Mouse (Mus musculus) stomach, postnatal 0 days (tissue): Measurements from ENCODE around the gene Scamp2. TPM values are rescaled to one million over a fixed set of nuclear protein-coding genes. Genes with fewer than 3 reads are reported as not detected.

Experiments
- ATAC-seq: fragments of 200-750 bp; cut with Nextera tagmentation; 2 replicates; pipeline ENCODE4 v1.8.0; 2017; ENCODE audit not compliant: low FRiP score, low TSS enrichment
- DNase-seq: peaks from one replicate; pipeline ENCODE4 v3.0.0-alpha.2; 2016; ENCODE audit warnings: low spot score
- H3K27ac ChIP-seq: fragments of 300-500 bp; sonication (generic); replicated peaks from 2 replicates; pipeline ENCODE4 v1.5.1; 2014; ENCODE audit warnings: mild to moderate bottlenecking, control low read depth
- H3K27me3 ChIP-seq: fragments of 300-500 bp; sonication (generic); 2 replicates; pipeline ENCODE4 v1.6.1; 2014; ENCODE audit warnings: low read length; ENCODE audit not compliant: control insufficient read depth, insufficient read depth
- H3K36me3 ChIP-seq: fragments of 300-500 bp; sonication (generic); 2 replicates; pipeline ENCODE4 v1.6.1; 2014; ENCODE audit warnings: low read length, mixed read lengths; ENCODE audit not compliant: control insufficient read depth, insufficient read depth
- H3K4me1 ChIP-seq: fragments of 300-500 bp; sonication (generic); replicated peaks from 2 replicates; pipeline ENCODE4 v1.6.1; 2014; ENCODE audit warnings: antibody characterized with exemption; ENCODE audit not compliant: control insufficient read depth, insufficient read depth
- H3K4me2 ChIP-seq: fragments of 300-500 bp; sonication (generic); replicated peaks from 2 replicates; pipeline ENCODE4 v1.6.1; 2014; ENCODE audit warnings: low read depth, mild to moderate bottlenecking, control low read depth, moderate library complexity
- H3K4me3 ChIP-seq: fragments of 300-500 bp; sonication (generic); 2 replicates; pipeline ENCODE4 v1.5.1; 2014; ENCODE audit warnings: low read depth, low read length, control low read depth
- H3K9ac ChIP-seq: fragments of 300-500 bp; sonication (generic); 2 replicates; pipeline ENCODE4 v1.6.1; 2014; ENCODE audit warnings: mild to moderate bottlenecking, low read length, control low read depth, mixed read lengths
- H3K9me3 ChIP-seq: fragments of 300-500 bp; sonication (generic); 2 replicates; pipeline ENCODE4 v1.6.1; 2016; ENCODE audit warnings: low read length; ENCODE audit not compliant: control insufficient read depth
- CTCF ChIP-seq: IDR thresholded peaks from 2 replicates; pipeline ENCODE4 v1.5.1; 2016; ENCODE audit warnings: antibody characterized with exemption, low read depth, mild to moderate bottlenecking, moderate library complexity
- EP300 ChIP-seq: optimal IDR thresholded peaks from 2 replicates; pipeline ENCODE3; 2016; ENCODE audit warnings: antibody characterized with exemption
- WGBS: fragments of 180-500 bp; shearing (Covaris S2); extraction: QIAGEN DNeasy Blood & Tissue Kit; methylation state at CpG from one replicate; pipeline ENCODE4 v1.1.7; 2014; 5-methylcytosine and 5-hydroxymethylcytosine counted together
- polyA plus RNA-seq: library from polyadenylated mRNA; unstranded; fragments of >200 nt; fragmentation: Nextera tagmentation; extraction: Ambion mirVana; gene quantifications from 2 replicates; pipeline ENCODE4 v1.2.1, GENCODE M21; 2015

Gene Scamp2
- polyA plus RNA-seq, 1 experiment from 2014 or later = 102 TPM

GRCm38 (mm10) chr9:57522861-57523246 is 37.9 kb upstream of the Scamp2 start:
- Histone ChIP-seq H3K36me3 (no peaks in the 10 kb centered on the region), H3K4me3 (no peak overlapping the region), H3K4me2 (no peak overlapping the region), H3K27ac (no peak overlapping the region), H3K9ac (no peak overlapping the region), H3K9me3 (no peaks in the 10 kb centered on the region), H3K27me3 (no peaks in the 10 kb centered on the region), H3K4me1 (0 out of 2 replicates have a peak, but pooled peaks cover 2% of the 10 kb centered on the region)
- DNase-seq (no peak), ATAC-seq (no peak)
- 52% methylated on average over 4 of the region's 4 CpGs for WGBS
- no peak for TF ChIP-seq EP300
- TF ChIP-seq CTCF = no peak

DNA sequence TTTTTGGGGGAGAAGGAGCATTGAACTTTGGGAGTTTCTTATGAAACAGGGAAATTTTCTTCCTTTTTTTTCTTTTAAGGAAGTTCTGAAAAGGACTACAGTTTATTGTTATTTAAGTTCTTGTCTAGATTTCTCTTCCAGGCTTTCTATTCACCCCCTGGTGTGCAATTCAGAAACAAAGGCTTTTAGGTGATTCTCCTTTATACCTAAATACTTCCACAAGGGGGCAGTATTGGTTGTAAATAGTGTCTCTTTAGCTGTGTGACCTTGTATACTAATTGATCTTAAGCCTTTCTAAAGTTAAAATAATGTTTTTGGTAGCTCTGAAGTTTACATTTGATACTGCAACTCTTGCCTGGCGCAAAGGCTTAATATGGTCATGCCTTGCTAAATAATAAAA is 37.0 kb upstream of the Scamp2 start:
- H3K9ac ChIP-seq = no peak overlapping the region
- ATAC-seq (no peak), DNase-seq (no peak)
- H3K4me3 ChIP-seq = no peak overlapping the region
- H3K27ac ChIP-seq = no peak overlapping the region
- H3K9me3 ChIP-seq = no peaks in the 10 kb centered on the region
- 76% methylated on average over 1 of the region's 1 CpGs for WGBS
- no peak overlapping the region for H3K4me2 ChIP-seq
- H3K36me3 ChIP-seq = no peaks in the 10 kb centered on the region
- TF ChIP-seq EP300 (no peak), CTCF (peak; percentile 78)
- no peaks in the 10 kb centered on the region for H3K27me3 ChIP-seq
- H3K4me1 ChIP-seq = 0 out of 2 replicates have a peak, but pooled peaks cover 2% of the 10 kb centered on the region

DNA sequence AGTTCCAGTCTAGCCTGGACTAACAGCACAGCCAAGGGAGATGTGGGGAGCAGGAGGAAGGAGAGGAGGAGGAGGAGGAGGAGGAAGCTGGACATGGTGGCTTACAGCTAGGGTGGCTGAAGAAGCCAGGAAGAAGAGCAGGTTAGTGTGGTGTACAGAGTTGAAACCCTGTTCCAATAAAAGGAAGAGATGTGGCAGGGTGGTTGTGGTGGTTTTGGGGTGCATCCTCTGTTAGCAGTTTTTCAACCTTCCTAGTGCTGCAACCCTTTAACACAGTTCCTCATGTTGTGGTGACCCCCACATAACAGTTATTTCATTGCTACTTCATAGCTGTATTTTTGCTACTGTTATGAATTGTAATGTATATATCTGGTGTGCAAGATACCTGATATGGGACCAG is 36.3 kb upstream of the Scamp2 start:
- TF ChIP-seq CTCF (no peak), EP300 (no peak)
- 0 out of 2 replicates have a peak, but pooled peaks cover 2% of the 10 kb centered on the region for H3K4me1 ChIP-seq
- no peak overlapping the region for H3K9ac ChIP-seq
- no peaks in the 10 kb centered on the region for H3K36me3 ChIP-seq
- H3K27ac ChIP-seq = no peak overlapping the region
- no peak for ATAC-seq
- no peaks in the 10 kb centered on the region for H3K9me3 ChIP-seq
- DNase-seq = no peak
- no peak overlapping the region for H3K4me2 ChIP-seq
- no peaks in the 10 kb centered on the region for H3K27me3 ChIP-seq
- no peak overlapping the region for H3K4me3 ChIP-seq

- H3K27ac ChIP-seq = no peak overlapping the region
- H3K4me3 ChIP-seq = no peak overlapping the region
- H3K4me1 ChIP-seq = 0 out of 2 replicates have a peak, but pooled peaks cover 2% of the 10 kb centered on the region
- TF ChIP-seq EP300 (no peak), CTCF (no peak)
- DNase-seq (no peak), ATAC-seq (no peak)
- H3K27me3 ChIP-seq = no peaks in the 10 kb centered on the region
- WGBS = 62% methylated on average over 2 of the region's 2 CpGs
- H3K4me2 ChIP-seq = no peak overlapping the region
- H3K9ac ChIP-seq = no peak overlapping the region
- no peaks in the 10 kb centered on the region for H3K36me3 ChIP-seq
- no peaks in the 10 kb centered on the region for H3K9me3 ChIP-seq
These were observed 35.2 kb upstream of the Scamp2 start for GRCm38 (mm10) chr9:57525516-57525915.

DNA sequence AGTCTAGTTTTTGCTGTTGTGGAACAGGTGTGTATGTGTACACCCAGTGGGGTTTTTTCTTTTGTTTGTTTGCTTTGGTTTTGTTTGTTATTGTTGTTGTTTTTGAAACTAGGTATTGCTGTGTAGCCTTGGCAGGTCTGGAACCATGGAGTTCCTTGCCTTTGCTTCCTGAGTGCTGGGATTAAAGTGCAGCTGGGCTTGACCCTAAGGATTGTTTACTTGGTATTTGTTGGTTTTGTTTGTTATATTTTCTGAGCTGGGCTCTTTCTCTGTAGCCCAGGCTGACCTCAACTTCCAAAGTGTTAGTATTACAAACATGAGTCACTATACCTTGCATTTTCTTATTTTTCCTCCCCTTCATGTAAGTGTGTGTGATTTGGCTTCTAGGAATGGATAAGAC is 34.3 kb upstream of the Scamp2 start:
- 0 out of 2 replicates have a peak, but pooled peaks cover 2% of the 10 kb centered on the region for H3K4me1 ChIP-seq
- no peaks in the 10 kb centered on the region for H3K9me3 ChIP-seq
- 0 out of 2 replicates have a peak, but pooled peaks cover 3% of the 10 kb centered on the region for H3K36me3 ChIP-seq
- no peak for TF ChIP-seq CTCF
- TF ChIP-seq EP300 = no peak
- ATAC-seq (no peak), DNase-seq (no peak)
- H3K9ac ChIP-seq = no peak overlapping the region
- H3K27ac ChIP-seq = 0 out of 2 replicates have a peak overlapping the region, but pooled peaks have one; percentile 9
- H3K4me3 ChIP-seq = no peak overlapping the region
- no peaks in the 10 kb centered on the region for H3K27me3 ChIP-seq
- H3K4me2 ChIP-seq = no peak overlapping the region

DNA sequence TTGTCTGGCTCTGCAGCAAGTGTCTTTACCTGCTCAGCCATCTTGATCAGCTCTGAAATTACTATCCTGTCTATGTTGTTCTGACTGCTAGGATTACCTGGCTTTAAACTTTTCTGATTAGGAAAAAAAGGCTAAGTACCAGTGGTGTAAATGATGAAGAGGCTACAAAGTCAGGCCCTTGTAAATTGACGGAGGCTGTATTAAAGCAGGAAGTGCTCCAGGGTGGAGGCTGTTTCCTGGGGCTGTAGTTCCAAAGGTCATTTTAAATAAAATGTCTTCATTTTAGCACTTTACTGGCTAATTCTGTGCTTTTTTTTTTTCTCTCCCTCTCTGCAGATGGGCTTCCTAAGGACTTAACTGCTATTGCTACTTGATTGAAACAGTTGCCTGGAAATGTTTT is 28.8 kb upstream of the Scamp2 start:
- Histone ChIP-seq H3K4me1 (no peaks in the 10 kb centered on the region), H3K27me3 (no peaks in the 10 kb centered on the region), H3K9me3 (no peaks in the 10 kb centered on the region), H3K9ac (no peak overlapping the region), H3K27ac (no peak overlapping the region), H3K4me3 (no peak overlapping the region), H3K36me3 (peaks cover 14% of the 10 kb centered on the region), H3K4me2 (no peak overlapping the region)
- 58% methylated on average over 1 of the region's 1 CpGs for WGBS
- ATAC-seq (no peak), DNase-seq (no peak)
- TF ChIP-seq CTCF (no peak), EP300 (no peak)
